Mouse (Mus musculus) A20 (cell line): ENCODE measurements around the gene Hist1h2bl.

ENCODE experiments used
- DNase-seq: peaks from one replicate; pipeline ENCODE4 v3.0.0-alpha.2; 2011; ENCODE audit warnings: low read depth, low spot score

Hist1h2bl gene

GRCm38 (mm10) chr13:21722993-21723836, 7.3 kb upstream of the Hist1h2bl start:
- peak; percentile 55 for DNase-seq

GRCm38 (mm10) chr13:21722373-21722925, 6.5 kb upstream of the Hist1h2bl start:
- DNase-seq: no peak

- peak; percentile 94 for DNase-seq
Observed at GRCm38 (mm10) chr13:21721757-21722372, 5.9 kb upstream of the Hist1h2bl start, which contains the start of gene Hist1h2bm. Hist1h2bm (plus strand) TSS chr13:21722044.

GRCm38 (mm10) chr13:21721107-21721756, 5.3 kb upstream of the Hist1h2bl start:
- peak; percentile 77 for DNase-seq

GRCm38 (mm10) chr13:21718381-21719080, 2.6 kb upstream of the Hist1h2bl start:
- peak; percentile 59 for DNase-seq

GRCm38 (mm10) chr13:21717397-21718357, 1.7 kb upstream of the Hist1h2bl start, which contains the start of gene Hist1h3h:
Hist1h3h (plus strand) TSS chr13:21717659.
- peak; percentile 96 for DNase-seq

GRCm38 (mm10) chr13:21716540-21717391, 823 bp upstream of the Hist1h2bl start:
- DNase-seq: peak; percentile 81

- DNase-seq: peak; percentile 75
Observed at GRCm38 (mm10) chr13:21715131-21715863, 646 bp downstream of the Hist1h2bl start.

- DNase-seq: peak; percentile 85
Observed at GRCm38 (mm10) chr13:21714725-21715124, 1.2 kb downstream of the Hist1h2bl start.

- DNase-seq: no peak
Observed at GRCm38 (mm10) chr13:21711698-21712097, 4.2 kb downstream of the Hist1h2bl start.

GRCm38 (mm10) chr13:21710821-21711525, 5.0 kb downstream of the Hist1h2bl start:
- peak; percentile 89 for DNase-seq

- peak; percentile 92 for DNase-seq
Observed at GRCm38 (mm10) chr13:21710031-21710711, 5.8 kb downstream of the Hist1h2bl start.

GRCm38 (mm10) chr13:21706669-21707068, 9.3 kb downstream of the Hist1h2bl start:
- DNase-seq: no peak

- no peak for DNase-seq
Observed at GRCm38 (mm10) chr13:21697811-21698210, 18.1 kb downstream of the Hist1h2bl start, which contains the start of gene Olfr1359. Olfr1359 (plus strand) TSS chr13:21698111.

- DNase-seq: no peak
Observed at GRCm38 (mm10) chr13:21677305-21677704, 38.6 kb downstream of the Hist1h2bl start, which contains the start of gene Olfr1360. Olfr1360 (minus strand) TSS chr13:21677405.
